Mouse (Mus musculus) kidney, postnatal 4 days (tissue): ENCODE data around the gene Gm49405.
"Not testable (repeated sequence)": the region's sequence is repeated elsewhere in the genome, so short reads cannot be mapped to it uniquely, and the experiment has no call there.

ENCODE experiments used
- DNase-seq, 2 experiments: peaks; one replicate each; pipeline ENCODE4 v3.0.0; 2021; ENCODE audit warnings: mixed read lengths in 2 of 2

Gm49405 gene

GRCm38 (mm10) chr19:4017921-4018587 is 17.6 kb downstream of the Gm49405 start:
- DNase-seq = no peak

- DNase-seq = peak; percentile 83 to 89
These were observed 18.5 kb downstream of the Gm49405 start for GRCm38 (mm10) chr19:4018743-4019583.

- DNase-seq = no peak
These were observed 22.8 kb downstream of the Gm49405 start for GRCm38 (mm10) chr19:4023185-4023584.

- no peak for DNase-seq
These were observed 27.1 kb downstream of the Gm49405 start for GRCm38 (mm10) chr19:4027576-4027975.

- no peak for DNase-seq
These were observed 32.2 kb downstream of the Gm49405 start for GRCm38 (mm10) chr19:4032668-4033067.

- DNase-seq = no peak
These were observed 32.9 kb downstream of the Gm49405 start for GRCm38 (mm10) chr19:4033298-4033697.

GRCm38 (mm10) chr19:4033742-4034141 is 33.3 kb downstream of the Gm49405 start:
- DNase-seq = no peak

GRCm38 (mm10) chr19:4036327-4037045 is 36.1 kb downstream of the Gm49405 start:
- DNase-seq = no peak

GRCm38 (mm10) chr19:4037154-4037787 is 36.8 kb downstream of the Gm49405 start:
- DNase-seq = not testable (repeated sequence)

- peak; percentile 91 to 93 for DNase-seq
These were observed 37.4 kb downstream of the Gm49405 start, which contains the start of gene Gstp1 for GRCm38 (mm10) chr19:4037788-4038232. Gstp1 (minus strand) TSS chr19:4037985.

- not testable (repeated sequence) for DNase-seq
These were observed 40.5 kb downstream of the Gm49405 start for GRCm38 (mm10) chr19:4040941-4041340.

GRCm38 (mm10) chr19:4041500-4041899 is 41.1 kb downstream of the Gm49405 start:
- not testable (repeated sequence) for DNase-seq

- DNase-seq = peak; percentile 31 to 59
These were observed 41.7 kb downstream of the Gm49405 start for GRCm38 (mm10) chr19:4042124-4042523.

GRCm38 (mm10) chr19:4044109-4044508 is 43.7 kb downstream of the Gm49405 start:
- not testable (repeated sequence) for DNase-seq

- peak; percentile 79 to 86 for DNase-seq
These were observed 45.8 kb downstream of the Gm49405 start, which contains the start of gene Gstp2 for GRCm38 (mm10) chr19:4045966-4046865. Gstp2 (minus strand) TSS chr19:4046023.

- no peak for DNase-seq
These were observed 46.4 kb downstream of the Gm49405 start for GRCm38 (mm10) chr19:4046866-4047254.

GRCm38 (mm10) chr19:4047859-4048258 is 47.4 kb downstream of the Gm49405 start:
- DNase-seq = peak; percentile 92

- not testable (repeated sequence) for DNase-seq
These were observed 48.6 kb downstream of the Gm49405 start for GRCm38 (mm10) chr19:4049069-4049468.

GRCm38 (mm10) chr19:4051016-4051415 is 50.6 kb downstream of the Gm49405 start:
- DNase-seq = no peak

- peak; percentile 88 for DNase-seq
These were observed 51.5 kb downstream of the Gm49405 start for GRCm38 (mm10) chr19:4051741-4052515.
